Mouse (Mus musculus) lung, embryonic 14.5 days (tissue): Measurements from ENCODE around the gene Spata17. TPM values are rescaled to one million over a fixed set of nuclear protein-coding genes. Genes with fewer than 3 reads are reported as not detected.

Experiments used
- ATAC-seq: fragments of 200-750 bp; cut with Nextera tagmentation; 2 replicates; pipeline ENCODE4 v1.8.0; 2017; ENCODE audit warnings: mild to moderate bottlenecking, moderate TSS enrichment, moderate library complexity; ENCODE audit not compliant: insufficient read depth
- DNase-seq: peaks from one replicate; pipeline ENCODE4 v3.0.0-alpha.2; 2015
- H3K27ac ChIP-seq: fragments of 300-500 bp; sonication (generic); 2 replicates; pipeline ENCODE4 v1.5.1; 2014; ENCODE audit warnings: low read depth, mild to moderate bottlenecking, moderate library complexity
- H3K27me3 ChIP-seq: fragments of 300-500 bp; sonication (generic); 2 replicates; pipeline ENCODE4 v1.6.1; 2014; ENCODE audit warnings: low read length, control low read depth; ENCODE audit not compliant: insufficient read depth
- H3K36me3 ChIP-seq: fragments of 300-500 bp; sonication (generic); 2 replicates; pipeline ENCODE4 v1.6.1; 2014; ENCODE audit warnings: control low read depth; ENCODE audit not compliant: insufficient read depth
- H3K4me1 ChIP-seq: fragments of 300-500 bp; sonication (generic); 2 replicates; pipeline ENCODE4 v1.6.1; 2014; ENCODE audit warnings: antibody characterized with exemption, control low read depth; ENCODE audit not compliant: insufficient read depth
- H3K4me2 ChIP-seq: fragments of 300-500 bp; sonication (generic); 2 replicates; pipeline ENCODE4 v1.6.1; 2014; ENCODE audit warnings: mild to moderate bottlenecking
- H3K4me3 ChIP-seq: fragments of 300-500 bp; sonication (generic); 2 replicates; pipeline ENCODE4 v1.5.1; 2014; ENCODE audit warnings: low read depth, low read length
- H3K9ac ChIP-seq: fragments of 300-500 bp; sonication (generic); 2 replicates; pipeline ENCODE4 v1.6.1; 2014
- H3K9me3 ChIP-seq: fragments of 300-500 bp; sonication (generic); 2 replicates; pipeline ENCODE4 v1.6.1; 2016; ENCODE audit warnings: low read depth, low read length, control low read depth
- CTCF ChIP-seq: IDR thresholded peaks from 2 replicates; pipeline ENCODE4 v1.5.1; 2016; ENCODE audit warnings: antibody characterized with exemption, low read depth
- WGBS: fragments of 180-500 bp; shearing (Covaris S2); extraction: QIAGEN DNeasy Blood & Tissue Kit; methylation state at CpG from one replicate; pipeline ENCODE4 v1.1.7; 2014; 5-methylcytosine and 5-hydroxymethylcytosine counted together
- polyA plus RNA-seq: library from polyadenylated mRNA; unstranded; fragments of >200 nt; fragmentation: Nextera tagmentation; extraction: Ambion mirVana; gene quantifications from 2 replicates; pipeline ENCODE4 v1.2.1, GENCODE M21; 2014

The Spata17 gene
- polyA plus RNA-seq: 0.51 and 0.89 TPM in 2 replicates

GRCm38 (mm10) chr1:187215181-187216116, at the start of gene Spata17, which contains the start of gene Gpatch2:
Spata17 (minus strand) TSS chr1:187215465.
Gpatch2 (plus strand) TSS chr1:187215508.
- DNase-seq (peak; percentile 91), ATAC-seq (peak; percentile 95)
- H3K27me3 ChIP-seq: no peaks in the 10 kb centered on the region
- WGBS: 1% methylated on average over 58 of the region's 58 CpGs
- H3K4me1 ChIP-seq: no peaks in the 10 kb centered on the region
- no peak for TF ChIP-seq CTCF
- peak within 1 kb of the TSS; percentile 86 for H3K4me2 ChIP-seq
- H3K36me3 ChIP-seq: no peaks in the 10 kb centered on the region
- H3K9me3 ChIP-seq: no peaks in the 10 kb centered on the region
- peak within 1 kb of the TSS; percentile 77; the same call in 1 of the 2 replicates for H3K27ac ChIP-seq
- H3K4me3 ChIP-seq: peak within 1 kb of the TSS; percentile 87
- H3K9ac ChIP-seq: peak within 1 kb of the TSS; percentile 85

GRCm38 (mm10) chr1:187258756-187259155, 43.5 kb upstream of the Spata17 start:
- Histone ChIP-seq H3K9me3 (no peaks in the 10 kb centered on the region), H3K36me3 (no peaks in the 10 kb centered on the region), H3K27ac (no peak overlapping the region), H3K4me3 (no peak overlapping the region), H3K4me1 (no peaks in the 10 kb centered on the region), H3K9ac (no peak overlapping the region), H3K27me3 (no peaks in the 10 kb centered on the region), H3K4me2 (no peak overlapping the region)
- WGBS: 77% methylated on average over 4 of the region's 4 CpGs
- DNase-seq: no peak
- ATAC-seq: no peak
- no peak for TF ChIP-seq CTCF

DNA sequence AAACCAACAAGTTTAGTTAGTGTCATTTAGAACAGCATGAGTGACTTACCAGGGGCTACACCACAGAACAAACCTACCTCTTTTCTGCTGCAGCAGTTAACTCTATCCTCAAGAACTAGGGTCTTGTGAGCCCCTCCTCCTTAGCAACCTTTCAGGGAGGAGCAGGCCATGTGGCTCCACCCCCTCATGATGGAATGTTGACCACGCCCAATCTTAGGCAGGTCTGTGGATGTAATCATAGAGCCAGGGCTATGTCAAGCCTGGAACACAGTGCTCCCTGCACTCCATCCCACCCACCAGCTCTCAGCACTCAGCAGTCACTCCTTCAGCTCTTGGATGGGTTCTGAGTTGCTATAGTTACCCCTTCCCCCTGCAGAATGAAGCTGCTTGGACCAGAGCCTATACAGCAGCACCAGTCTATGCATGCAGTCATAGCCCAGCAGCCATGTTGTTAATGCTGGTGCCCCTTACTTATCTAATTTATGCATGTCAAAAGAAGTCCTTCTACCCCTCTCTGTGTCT, 35.5 kb upstream of the Spata17 start:
- DNase-seq (no peak), ATAC-seq (peak; percentile 31; the same call in 1 of the 2 replicates)

GRCm38 (mm10) chr1:187244734-187245133, 29.5 kb upstream of the Spata17 start:
- no peak overlapping the region for H3K4me3 ChIP-seq
- 0 out of 2 replicates have a peak, but pooled peaks cover 2% of the 10 kb centered on the region for H3K36me3 ChIP-seq
- H3K4me1 ChIP-seq: no peaks in the 10 kb centered on the region
- no peaks in the 10 kb centered on the region for H3K9me3 ChIP-seq
- H3K9ac ChIP-seq: no peak overlapping the region
- H3K4me2 ChIP-seq: no peak overlapping the region
- no peak for TF ChIP-seq CTCF
- no peaks in the 10 kb centered on the region for H3K27me3 ChIP-seq
- 76% methylated on average over 5 of the region's 5 CpGs for WGBS
- no peak overlapping the region for H3K27ac ChIP-seq
- ATAC-seq (no peak), DNase-seq (no peak)

More for the DNA sequence above, 35.5 kb upstream of the Spata17 start:
- Histone ChIP-seq H3K27me3 (no peaks in the 10 kb centered on the region), H3K9ac (no peak overlapping the region), H3K9me3 (no peaks in the 10 kb centered on the region), H3K4me2 (no peak overlapping the region), H3K4me3 (no peak overlapping the region), H3K4me1 (no peaks in the 10 kb centered on the region), H3K36me3 (peaks cover 6% of the 10 kb centered on the region; the same call in 1 of the 2 replicates), H3K27ac (no peak overlapping the region)
- no peak for TF ChIP-seq CTCF
- 95% methylated on average over 1 of the region's 1 CpGs for WGBS

GRCm38 (mm10) chr1:187241329-187241728, 26.1 kb upstream of the Spata17 start:
- no peak overlapping the region for H3K4me3 ChIP-seq
- H3K36me3 ChIP-seq: 0 out of 2 replicates have a peak, but pooled peaks cover 6% of the 10 kb centered on the region
- no peak overlapping the region for H3K4me2 ChIP-seq
- no peaks in the 10 kb centered on the region for H3K9me3 ChIP-seq
- no peak for DNase-seq
- no peak overlapping the region for H3K27ac ChIP-seq
- no peaks in the 10 kb centered on the region for H3K27me3 ChIP-seq
- no peak for TF ChIP-seq CTCF
- H3K9ac ChIP-seq: no peak overlapping the region
- no peak for ATAC-seq
- H3K4me1 ChIP-seq: no peaks in the 10 kb centered on the region
- 90% methylated on average over 5 of the region's 5 CpGs for WGBS

DNA sequence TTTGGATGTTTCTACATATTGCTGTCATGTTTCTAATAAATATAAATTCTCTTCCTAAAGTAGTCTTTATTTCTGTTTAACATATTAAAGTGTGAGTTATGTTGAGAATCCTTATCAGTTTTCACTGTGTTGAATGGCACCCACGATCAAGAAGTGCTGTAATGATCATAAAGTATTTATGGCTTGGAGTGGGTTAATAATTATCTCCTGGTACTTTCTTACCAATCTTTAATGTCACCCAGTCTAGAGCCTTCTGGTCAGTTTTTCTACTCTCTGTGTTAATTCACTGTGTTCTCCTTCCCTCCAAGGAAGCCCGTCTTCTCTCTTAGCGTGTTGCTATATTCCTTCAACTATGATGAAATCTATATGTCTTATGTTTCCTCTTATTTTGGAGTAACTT, 25.0 kb upstream of the Spata17 start:
- no peak for TF ChIP-seq CTCF
- H3K9me3 ChIP-seq: no peaks in the 10 kb centered on the region
- no peak overlapping the region for H3K4me3 ChIP-seq
- DNase-seq (no peak), ATAC-seq (no peak)
- H3K4me2 ChIP-seq: no peak overlapping the region
- H3K27me3 ChIP-seq: no peaks in the 10 kb centered on the region
- WGBS: 90% methylated on average over 3 of the region's 3 CpGs
- H3K4me1 ChIP-seq: no peaks in the 10 kb centered on the region
- H3K27ac ChIP-seq: no peak overlapping the region
- no peak overlapping the region for H3K9ac ChIP-seq
- 0 out of 2 replicates have a peak, but pooled peaks cover 6% of the 10 kb centered on the region for H3K36me3 ChIP-seq

- H3K27me3 ChIP-seq: no peaks in the 10 kb centered on the region
- WGBS: 87% methylated on average over 4 of the region's 4 CpGs
- no peak for ATAC-seq
- H3K9me3 ChIP-seq: no peaks in the 10 kb centered on the region
- H3K27ac ChIP-seq: no peak overlapping the region
- TF ChIP-seq CTCF: no peak
- peaks cover 19% of the 10 kb centered on the region for H3K36me3 ChIP-seq
- H3K4me2 ChIP-seq: no peak overlapping the region
- no peak overlapping the region for H3K4me3 ChIP-seq
- no peak overlapping the region for H3K9ac ChIP-seq
- no peak for DNase-seq
- H3K4me1 ChIP-seq: no peaks in the 10 kb centered on the region
Observed at GRCm38 (mm10) chr1:187238061-187238460, 22.8 kb upstream of the Spata17 start.
